21 mouse cellular contexts compared by ENCODE assay signal in the genomic region with DNA sequence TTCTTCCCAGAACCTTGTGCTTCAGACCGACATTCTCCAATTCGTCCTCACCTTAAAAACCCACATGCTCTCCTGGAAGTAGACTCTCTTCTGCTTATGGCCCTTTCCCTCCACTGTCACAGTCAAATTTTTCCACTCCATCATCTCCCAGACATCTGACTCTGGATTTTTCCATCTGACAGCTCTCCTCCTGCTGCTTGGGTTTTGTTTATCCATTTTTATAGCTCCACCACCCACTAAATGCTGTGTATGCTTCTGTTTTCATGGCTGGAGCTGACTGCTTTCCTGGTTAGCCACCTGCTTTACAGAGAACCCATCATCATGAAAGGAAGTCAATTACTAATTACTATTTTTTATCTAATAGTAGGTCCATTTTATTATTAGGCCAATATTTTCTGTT.
DNase-seq lines count a peak whose midpoint lies in the region; ATAC-seq lines count a peak whose summit lies in the region.
"Had no signal": no experiment of that assay in that cellular context is flagged by ENCODE, and none has a peak within 500 bp of the region (broad histone marks: within the 10 kb centered on the region; RNA-seq: fewer than 3 reads in every experiment).

No protein-coding gene starts in this region.

- intact Hi-C loops in heart, postnatal 25 days (cut with DNase I) = no loop called here

- ATAC-seq in frontal cortex, adult (ENCODE audit: low TSS enrichment) = peak; percentile 51; the same call in 1 of the 2 replicates
- ATAC-seq: activated CD4-positive, CD25-positive, alpha-beta regulatory T cell, adult 4 months; forebrain, embryonic 14.5 days; forebrain, postnatal 0 days; hindbrain, postnatal 0 days had no signal

- DNase-seq in frontal cortex, postnatal 10 days (ENCODE audit: low spot score in 2 of 2) = no peak
- peak; percentile 32 for DNase-seq in right cerebral cortex, adult 18-20 months
- no peak for DNase-seq in right cerebral cortex, postnatal 10 days (ENCODE audit: low spot score in 2 of 2)
- DNase-seq in layer of hippocampus, adult 9-11 months = peak; percentile 54
- DNase-seq in telencephalon, adult 2 months (ENCODE audit: low read depth, low spot score) = peak; percentile 22
- DNase-seq in heart, postnatal 25 days (ENCODE audit: low spot score) = no peak
- DNase-seq in kidney, postnatal 14 days = no peak
- DNase-seq: adrenal gland, adult 8-10 months; adrenal gland, postnatal 25 days; cerebellum, adult 18-20 months; cerebellum, adult 9-10 months; cerebellum, postnatal 14 days; forebrain, postnatal 0 days; gastrocnemius, postnatal 10 days; gastrocnemius, postnatal 36 days; heart, adult 2 months; heart, postnatal 36 days had no signal

Comparison
In these comparisons a context has a peak if more than half of its experiments do, and no peak if none do; other contexts are left out.
1. DNase-seq: peak in right cerebral cortex, adult 18-20 months (single experiment), layer of hippocampus, adult 9-11 months (single experiment) and telencephalon, adult 2 months (single experiment); none in frontal cortex, postnatal 10 days (0 of 2), right cerebral cortex, postnatal 10 days (0 of 2), heart, postnatal 25 days (single experiment) and kidney, postnatal 14 days (single experiment).